Mouse (Mus musculus) megakaryocyte progenitor cell, adult 5-6 weeks (primary cell): ENCODE results near the gene Olfr631. TPM values are rescaled to one million over a fixed set of nuclear protein-coding genes. Genes with fewer than 3 reads are reported as not detected.
"Not testable (repeated sequence)": the region's sequence is repeated elsewhere in the genome, so short reads cannot be mapped to it uniquely, and the experiment has no call there.

Experiments used
- ATAC-seq: replicated peaks from 2 replicates; pipeline ENCODE4 v1.8.0; 2016; ENCODE audit warnings: mild to moderate bottlenecking, moderate TSS enrichment, inconsistent platforms; ENCODE audit not compliant: poor library complexity
- total RNA-seq, 2 experiments: library from RNA; stranded (forward) in 1 of 2; stranded (reverse) in 1 of 2; fragments of 157-497, 149-512 nt in 1 of 2; fragments of 200-1000 nt in 1 of 2; gene quantifications; 2 replicates each; pipeline versions ENCODE4 v1.2.3 to v1.2.4; 2015 to 2017

Gene Olfr631
- not detected in 2 replicates for total RNA-seq (2015)
- total RNA-seq (2017) = not detected in 2 replicates

GRCm38 (mm10) chr7:103928525-103928924 is at the start of gene Olfr631:
Olfr631 (plus strand) TSS chr7:103928825.
- ATAC-seq = no peak

GRCm38 (mm10) chr7:103886152-103886551 is 42.5 kb upstream of the Olfr631 start, which contains the start of gene Olfr66:
Olfr66 (minus strand) TSS chr7:103886252.
- ATAC-seq = no peak

- no peak for ATAC-seq
Observed at GRCm38 (mm10) chr7:103894385-103894784, 34.2 kb upstream of the Olfr631 start, which contains the start of gene Olfr64. Olfr64 (minus strand) TSS chr7:103894485.

- ATAC-seq = no peak
Observed at GRCm38 (mm10) chr7:103903187-103903586, 25.4 kb upstream of the Olfr631 start, which contains the start of gene Olfr65. Olfr65 (plus strand) TSS chr7:103903487.

GRCm38 (mm10) chr7:103910047-103910446 is 18.6 kb upstream of the Olfr631 start:
- ATAC-seq = peak; percentile 90

GRCm38 (mm10) chr7:103912969-103913511 is 15.6 kb upstream of the Olfr631 start:
- peak; percentile 74 for ATAC-seq

GRCm38 (mm10) chr7:103915338-103915737 is 13.3 kb upstream of the Olfr631 start:
- ATAC-seq = peak; percentile 62

GRCm38 (mm10) chr7:103934264-103934663 is 5.6 kb downstream of the Olfr631 start, which contains the start of gene Olfr632:
Olfr632 (plus strand) TSS chr7:103934347.
- ATAC-seq = no peak

- peak; percentile 100 for ATAC-seq
Observed at GRCm38 (mm10) chr7:103942730-103943129, 14.1 kb downstream of the Olfr631 start.

- ATAC-seq = no peak
Observed at GRCm38 (mm10) chr7:103944137-103944536, 15.5 kb downstream of the Olfr631 start, which contains the start of gene Olfr633. Olfr633 (plus strand) TSS chr7:103944437.

GRCm38 (mm10) chr7:103966873-103967272 is 38.2 kb downstream of the Olfr631 start:
- ATAC-seq = not testable (repeated sequence)

GRCm38 (mm10) chr7:103970852-103971251 is 42.2 kb downstream of the Olfr631 start, which contains the start of gene Olfr635:
Olfr635 (plus strand) TSS chr7:103971152.
- no peak for ATAC-seq

- ATAC-seq = peak; percentile 96
Observed at GRCm38 (mm10) chr7:103971782-103972181, 43.2 kb downstream of the Olfr631 start.

Other genes with a start within 250 kb of the Olfr631 start
Only the 30 nearest of the 33 such genes appear.
- gene Olfr243, start 214.2 kb upstream of the Olfr631 start, total RNA-seq (2015) = not detected in 2 replicates
- gene Olfr243, start 214.2 kb upstream of the Olfr631 start, total RNA-seq (2017) = not detected in 2 replicates
- not detected in 2 replicates for gene Olfr628, start 198.5 kb upstream of the Olfr631 start, total RNA-seq (2015)
- not detected in 2 replicates for gene Olfr628, start 198.5 kb upstream of the Olfr631 start, total RNA-seq (2017)
- gene Olfr629, start 183.9 kb upstream of the Olfr631 start, total RNA-seq (2015) = not detected in 2 replicates
- not detected in 2 replicates for gene Olfr629, start 183.9 kb upstream of the Olfr631 start, total RNA-seq (2017)
- gene Olfr630, start 171.5 kb upstream of the Olfr631 start, total RNA-seq (2015) = not detected in 2 replicates
- not detected in 2 replicates for gene Olfr630, start 171.5 kb upstream of the Olfr631 start, total RNA-seq (2017)
- not detected in 2 replicates for gene Olfr69, start 157.2 kb upstream of the Olfr631 start, total RNA-seq (2015)
- not detected in 2 replicates for gene Olfr69, start 157.2 kb upstream of the Olfr631 start, total RNA-seq (2017)
- not detected in 2 replicates for gene Olfr68, start 149.1 kb upstream of the Olfr631 start, total RNA-seq (2015)
- gene Olfr68, start 149.1 kb upstream of the Olfr631 start, total RNA-seq (2017) = not detected in 2 replicates
- not detected in 2 replicates for gene Olfr67, start 137.0 kb upstream of the Olfr631 start, total RNA-seq (2015)
- gene Olfr67, start 137.0 kb upstream of the Olfr631 start, total RNA-seq (2017) = not detected in 2 replicates
- 16.9 and 36.5 TPM in 2 replicates for gene Hbb-bt, start 114.8 kb upstream of the Olfr631 start, total RNA-seq (2015)
- gene Hbb-bt, start 114.8 kb upstream of the Olfr631 start, total RNA-seq (2017) = 0.71 and 3.5 TPM in 2 replicates
- 25.1 and 66.9 TPM in 2 replicates for gene Hbb-bs, start 100.7 kb upstream of the Olfr631 start, total RNA-seq (2015)
- 7.5 and 24.0 TPM in 2 replicates for gene Hbb-bs, start 100.7 kb upstream of the Olfr631 start, total RNA-seq (2017)
- not detected in 2 replicates for gene Hbb-bh2, start 88.3 kb upstream of the Olfr631 start, total RNA-seq (2015)
- not detected in 2 replicates for gene Hbb-bh2, start 88.3 kb upstream of the Olfr631 start, total RNA-seq (2017)
- gene Hbb-bh1, start 85.7 kb upstream of the Olfr631 start, total RNA-seq (2015) = not detected in 2 replicates
- not detected in 2 replicates for gene Hbb-bh1, start 85.7 kb upstream of the Olfr631 start, total RNA-seq (2017)
- not detected in 2 replicates for gene Hbb-y, start 75.6 kb upstream of the Olfr631 start, total RNA-seq (2015)
- not detected in 2 replicates for gene Hbb-y, start 75.6 kb upstream of the Olfr631 start, total RNA-seq (2017)
- gene Olfr66, start 42.6 kb upstream of the Olfr631 start, total RNA-seq (2015) = not detected in 2 replicates
- gene Olfr66, start 42.6 kb upstream of the Olfr631 start, total RNA-seq (2017) = not detected in 2 replicates
- gene Olfr64, start 34.3 kb upstream of the Olfr631 start, total RNA-seq (2015) = not detected in 2 replicates
- gene Olfr64, start 34.3 kb upstream of the Olfr631 start, total RNA-seq (2017) = not detected in 2 replicates
- not detected in 2 replicates for gene Olfr65, start 25.3 kb upstream of the Olfr631 start, total RNA-seq (2015)
- gene Olfr65, start 25.3 kb upstream of the Olfr631 start, total RNA-seq (2017) = not detected in 2 replicates
- not detected in 2 replicates for gene Olfr632, start 5.5 kb downstream of the Olfr631 start, total RNA-seq (2015)
- gene Olfr632, start 5.5 kb downstream of the Olfr631 start, total RNA-seq (2017) = not detected in 2 replicates
- not detected in 2 replicates for gene Olfr633, start 15.6 kb downstream of the Olfr631 start, total RNA-seq (2015)
- not detected in 2 replicates for gene Olfr633, start 15.6 kb downstream of the Olfr631 start, total RNA-seq (2017)
- not detected in 2 replicates for gene Olfr635, start 42.3 kb downstream of the Olfr631 start, total RNA-seq (2015)
- not detected in 2 replicates for gene Olfr635, start 42.3 kb downstream of the Olfr631 start, total RNA-seq (2017)
- not detected in 2 replicates for gene Olfr638, start 69.9 kb downstream of the Olfr631 start, total RNA-seq (2015)
- gene Olfr638, start 69.9 kb downstream of the Olfr631 start, total RNA-seq (2017) = not detected in 2 replicates
- gene Olfr639, start 88.5 kb downstream of the Olfr631 start, total RNA-seq (2015) = 0.02 TPM in 1 of 2 replicates, not detected in the other
- not detected in 2 replicates for gene Olfr639, start 88.5 kb downstream of the Olfr631 start, total RNA-seq (2017)
- gene Olfr640, start 96.7 kb downstream of the Olfr631 start, total RNA-seq (2015) = not detected in 2 replicates
- gene Olfr640, start 96.7 kb downstream of the Olfr631 start, total RNA-seq (2017) = not detected in 2 replicates
- gene Olfr641, start 106.6 kb downstream of the Olfr631 start, total RNA-seq (2015) = not detected in 2 replicates
- gene Olfr641, start 106.6 kb downstream of the Olfr631 start, total RNA-seq (2017) = not detected in 2 replicates
- not detected in 2 replicates for gene Olfr642, start 123.8 kb downstream of the Olfr631 start, total RNA-seq (2015)
- not detected in 2 replicates for gene Olfr642, start 123.8 kb downstream of the Olfr631 start, total RNA-seq (2017)
- gene 4930516K23Rik, start 132.6 kb downstream of the Olfr631 start, total RNA-seq (2015) = not detected in 2 replicates
- gene 4930516K23Rik, start 132.6 kb downstream of the Olfr631 start, total RNA-seq (2017) = not detected in 2 replicates
- gene Olfr644, start 143.0 kb downstream of the Olfr631 start, total RNA-seq (2015) = not detected in 2 replicates
- gene Olfr644, start 143.0 kb downstream of the Olfr631 start, total RNA-seq (2017) = not detected in 2 replicates
- gene Olfr645, start 156.6 kb downstream of the Olfr631 start, total RNA-seq (2015) = not detected in 2 replicates
- not detected in 2 replicates for gene Olfr645, start 156.6 kb downstream of the Olfr631 start, total RNA-seq (2017)
- gene Olfr646, start 176.0 kb downstream of the Olfr631 start, total RNA-seq (2015) = not detected in 2 replicates
- not detected in 2 replicates for gene Olfr646, start 176.0 kb downstream of the Olfr631 start, total RNA-seq (2017)
- not detected in 2 replicates for gene Ubqln5, start 201.0 kb downstream of the Olfr631 start, total RNA-seq (2015)
- gene Ubqln5, start 201.0 kb downstream of the Olfr631 start, total RNA-seq (2017) = not detected in 2 replicates
- not detected in 2 replicates for gene Olfr643, start 208.6 kb downstream of the Olfr631 start, total RNA-seq (2015)
- not detected in 2 replicates for gene Olfr643, start 208.6 kb downstream of the Olfr631 start, total RNA-seq (2017)
- gene Ubqln3, start 214.5 kb downstream of the Olfr631 start, total RNA-seq (2015) = not detected in 2 replicates
- gene Ubqln3, start 214.5 kb downstream of the Olfr631 start, total RNA-seq (2017) = not detected in 2 replicates